Mouse (Mus musculus): ENCODE results near the gene Zcchc12.

Zcchc12 gene

GRCm38 (mm10) chrX:36195736-36196525 is at the start of gene Zcchc12:
Zcchc12 (plus strand) TSS chrX:36195904.
- DNase-seq = no peak

GRCm38 (mm10) chrX:36146746-36147145 is 49.0 kb upstream of the Zcchc12 start:
- no peak for DNase-seq

GRCm38 (mm10) chrX:36150100-36150499 is 45.6 kb upstream of the Zcchc12 start:
- DNase-seq = no peak

- DNase-seq = no peak
Measured at GRCm38 (mm10) chrX:36156677-36157076, 39.0 kb upstream of the Zcchc12 start.

- no peak for DNase-seq
Measured at GRCm38 (mm10) chrX:36161567-36161966, 34.1 kb upstream of the Zcchc12 start.

GRCm38 (mm10) chrX:36183625-36184024 is 12.1 kb upstream of the Zcchc12 start:
- DNase-seq = no peak

GRCm38 (mm10) chrX:36186036-36186435 is 9.7 kb upstream of the Zcchc12 start:
- no peak for DNase-seq

GRCm38 (mm10) chrX:36186443-36186842 is 9.3 kb upstream of the Zcchc12 start:
- no peak for DNase-seq

GRCm38 (mm10) chrX:36193951-36194350 is 1.8 kb upstream of the Zcchc12 start:
- no peak for DNase-seq

GRCm38 (mm10) chrX:36209554-36209953 is 13.8 kb downstream of the Zcchc12 start:
- DNase-seq = no peak

GRCm38 (mm10) chrX:36211216-36211615 is 15.5 kb downstream of the Zcchc12 start:
- DNase-seq = no peak

- no peak for DNase-seq
Measured at GRCm38 (mm10) chrX:36221366-36221765, 25.7 kb downstream of the Zcchc12 start.

- DNase-seq = peak; percentile 49
Measured at GRCm38 (mm10) chrX:36225777-36226176, 30.1 kb downstream of the Zcchc12 start.

GRCm38 (mm10) chrX:36226577-36226976 is 30.9 kb downstream of the Zcchc12 start:
- DNase-seq = peak; percentile 6

GRCm38 (mm10) chrX:36228861-36229260 is 33.2 kb downstream of the Zcchc12 start:
- no peak for DNase-seq

GRCm38 (mm10) chrX:36229273-36229672 is 33.6 kb downstream of the Zcchc12 start:
- DNase-seq = no peak

- no peak for DNase-seq
Measured at GRCm38 (mm10) chrX:36235652-36236051, 39.9 kb downstream of the Zcchc12 start.

Measured in cerebellum, adult 11-12 months (tissue).